Mouse (Mus musculus) limb, embryonic 14.5 days (tissue): ENCODE results near the gene Dnajb14. TPM values are rescaled to one million over a fixed set of nuclear protein-coding genes. Genes with fewer than 3 reads are reported as not detected.

Experiments used
- ATAC-seq: fragments of 200-750 bp; cut with Nextera tagmentation; 2 replicates; pipeline ENCODE4 v1.8.0; 2017; ENCODE audit warnings: low read depth, moderate number of reproducible peaks, moderate TSS enrichment; ENCODE audit not compliant: low FRiP score
- DNase-seq: peaks from one replicate; pipeline ENCODE4 v3.0.0-alpha.2; 2015; ENCODE audit warnings: low spot score
- H3K27ac ChIP-seq: fragments of 300-500 bp; sonication (generic); replicated peaks from 2 replicates; pipeline ENCODE4 v1.5.1; 2014; ENCODE audit warnings: low read depth, mild to moderate bottlenecking, low read length, moderate library complexity, mixed read lengths
- H3K27me3 ChIP-seq: fragments of 300-500 bp; sonication (generic); 2 replicates; pipeline ENCODE4 v1.6.1; 2014; ENCODE audit warnings: low read length, mixed read lengths; ENCODE audit not compliant: control insufficient read depth, insufficient read depth
- H3K36me3 ChIP-seq: fragments of 300-500 bp; sonication (generic); 2 replicates; pipeline ENCODE4 v1.6.1; 2014; ENCODE audit warnings: mild to moderate bottlenecking, low read length, moderate library complexity, mixed read lengths; ENCODE audit not compliant: control insufficient read depth, insufficient read depth
- H3K4me1 ChIP-seq: fragments of 300-500 bp; sonication (generic); 2 replicates; pipeline ENCODE4 v1.6.1; 2014; ENCODE audit warnings: antibody characterized with exemption, low read length, mixed read lengths; ENCODE audit not compliant: control insufficient read depth, insufficient read depth
- H3K4me2 ChIP-seq: fragments of 300-500 bp; sonication (generic); replicated peaks from 2 replicates; pipeline ENCODE4 v1.6.1; 2014; ENCODE audit warnings: low read depth, mild to moderate bottlenecking, low read length, moderate library complexity; ENCODE audit not compliant: severe bottlenecking
- H3K4me3 ChIP-seq: fragments of 300-500 bp; sonication (generic); replicated peaks from 2 replicates; pipeline ENCODE4 v1.5.1; 2014; ENCODE audit warnings: low read length
- H3K9ac ChIP-seq: fragments of 300-500 bp; sonication (generic); 2 replicates; pipeline ENCODE4 v1.6.1; 2014; ENCODE audit warnings: mild to moderate bottlenecking, low read depth, low read length, moderate library complexity; ENCODE audit not compliant: severe bottlenecking
- H3K9me3 ChIP-seq: fragments of 300-500 bp; sonication (generic); 2 replicates; pipeline ENCODE4 v1.6.1; 2016; ENCODE audit warnings: low read length; ENCODE audit not compliant: control insufficient read depth
- POLR2A ChIP-seq: fragments of 200-500 bp; IDR thresholded peaks from 2 replicates; pipeline ENCODE4 v1.8.0; 2012; ENCODE audit warnings: inconsistent platforms, mild to moderate bottlenecking, moderate library complexity, borderline replicate concordance; ENCODE audit not compliant: insufficient read depth, insufficient read length; ENCODE audit errors: extremely low read depth
- WGBS: fragments of 180-500 bp; shearing (Covaris S2); extraction: QIAGEN DNeasy Blood & Tissue Kit; methylation state at CpG from one replicate; pipeline ENCODE4 v1.1.7; 2014; 5-methylcytosine and 5-hydroxymethylcytosine counted together
- polyA plus RNA-seq, 2 experiments: library from polyadenylated mRNA; depleted of rRNA in 1 of 2; stranded (reverse) in 1 of 2; unstranded in 1 of 2; fragments of >200 nt; fragmentation: Nextera tagmentation in 1 of 2; extraction: Ambion mirVana in 1 of 2; gene quantifications; 2 replicates each; pipeline versions ENCODE4 v1.2.1 to v1.2.3; 2012 to 2014

Gene Dnajb14
- polyA plus RNA-seq, 2 experiments: 7.4 to 11.9 TPM

DNA sequence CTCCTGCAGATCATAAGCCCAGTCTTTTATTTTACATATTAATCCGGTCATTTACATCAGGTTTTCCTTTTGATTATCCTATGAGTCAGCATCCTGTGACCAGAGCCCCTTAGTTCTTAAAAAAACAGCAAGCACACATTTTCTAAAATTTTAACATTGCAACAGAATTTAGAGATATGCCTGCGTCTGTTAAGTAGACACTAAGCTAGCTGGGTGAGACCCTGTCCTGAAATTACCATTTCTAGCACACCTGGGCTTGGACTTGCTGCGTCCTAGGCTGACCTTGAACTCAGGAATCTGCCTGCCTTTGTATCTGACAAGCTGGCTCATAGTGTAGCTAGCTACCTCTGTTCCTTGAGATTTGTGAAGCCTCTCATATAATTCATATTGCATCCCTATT, 62.5 kb downstream of the Dnajb14 start:
- Histone ChIP-seq H3K9me3 (no peaks in the 10 kb centered on the region), H3K36me3 (peaks cover 42% of the 10 kb centered on the region), H3K4me3 (no peak overlapping the region), H3K27ac (no peak overlapping the region), H3K27me3 (no peaks in the 10 kb centered on the region), H3K4me2 (no peak overlapping the region), H3K4me1 (no peaks in the 10 kb centered on the region), H3K9ac (no peak overlapping the region)
- DNase-seq (no peak), ATAC-seq (no peak)
- 91% methylated on average over 3 of the region's 3 CpGs for WGBS
- no peak for TF ChIP-seq POLR2A

DNA sequence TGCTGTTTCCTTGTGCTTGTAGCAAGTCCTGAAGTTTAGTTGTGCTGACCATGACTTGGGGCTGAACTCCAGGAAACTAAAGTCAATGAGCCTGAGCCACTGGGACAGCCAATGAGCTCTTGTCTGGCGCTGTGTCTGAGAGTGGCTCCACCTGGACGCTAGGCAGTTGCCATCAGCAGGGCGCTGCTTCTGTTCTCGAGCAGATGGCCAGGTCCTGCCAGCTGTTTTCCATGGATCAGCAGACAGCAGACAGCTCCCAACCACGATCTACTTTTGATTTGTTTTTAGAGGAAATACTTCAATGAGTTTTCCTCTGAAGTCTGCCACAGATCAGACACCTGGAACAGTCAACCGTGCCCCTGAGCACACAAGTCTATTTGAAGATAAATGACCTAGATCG, 65.3 kb downstream of the Dnajb14 start:
- DNase-seq: no peak
- no peak for TF ChIP-seq POLR2A
- H3K4me1 ChIP-seq: no peaks in the 10 kb centered on the region

DNA sequence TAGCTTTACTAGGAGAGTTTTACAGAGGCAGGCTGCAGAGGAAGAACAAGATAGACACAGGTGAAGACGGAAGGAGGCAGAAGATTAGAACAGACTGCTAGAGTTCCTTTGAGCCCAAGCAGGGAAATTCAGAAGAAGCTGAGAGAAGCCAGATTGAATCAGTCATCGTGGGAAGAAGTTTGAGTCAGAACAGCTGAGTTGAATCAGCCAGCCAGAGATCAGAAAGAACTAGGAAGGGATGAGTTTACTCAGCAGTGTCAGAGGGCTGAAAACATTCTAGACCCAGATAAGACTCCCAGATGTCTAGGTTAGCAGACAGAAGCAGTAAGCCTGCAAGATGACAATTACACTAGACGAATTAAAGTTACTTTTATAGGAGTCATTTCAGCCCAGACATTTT, 66.5 kb downstream of the Dnajb14 start:
- no peaks in the 10 kb centered on the region for H3K9me3 ChIP-seq
- no peak for ATAC-seq
- no peak for DNase-seq
- H3K36me3 ChIP-seq: peaks cover 11% of the 10 kb centered on the region
- H3K9ac ChIP-seq: no peak overlapping the region
- no peak overlapping the region for H3K4me2 ChIP-seq
- no peaks in the 10 kb centered on the region for H3K27me3 ChIP-seq
- no peaks in the 10 kb centered on the region for H3K4me1 ChIP-seq
- WGBS: 69% methylated on average over 3 of the region's 3 CpGs
- H3K4me3 ChIP-seq: no peak overlapping the region
- TF ChIP-seq POLR2A: no peak
- no peak overlapping the region for H3K27ac ChIP-seq

More for the DNA sequence above, 65.3 kb downstream of the Dnajb14 start:
- no peaks in the 10 kb centered on the region for H3K9me3 ChIP-seq
- H3K27me3 ChIP-seq: no peaks in the 10 kb centered on the region
- no peak for ATAC-seq
- H3K36me3 ChIP-seq: peaks cover 17% of the 10 kb centered on the region
- no peak overlapping the region for H3K4me3 ChIP-seq
- no peak overlapping the region for H3K9ac ChIP-seq
- H3K4me2 ChIP-seq: no peak overlapping the region
- no peak overlapping the region for H3K27ac ChIP-seq
- 64% methylated on average over 7 of the region's 7 CpGs for WGBS

DNA sequence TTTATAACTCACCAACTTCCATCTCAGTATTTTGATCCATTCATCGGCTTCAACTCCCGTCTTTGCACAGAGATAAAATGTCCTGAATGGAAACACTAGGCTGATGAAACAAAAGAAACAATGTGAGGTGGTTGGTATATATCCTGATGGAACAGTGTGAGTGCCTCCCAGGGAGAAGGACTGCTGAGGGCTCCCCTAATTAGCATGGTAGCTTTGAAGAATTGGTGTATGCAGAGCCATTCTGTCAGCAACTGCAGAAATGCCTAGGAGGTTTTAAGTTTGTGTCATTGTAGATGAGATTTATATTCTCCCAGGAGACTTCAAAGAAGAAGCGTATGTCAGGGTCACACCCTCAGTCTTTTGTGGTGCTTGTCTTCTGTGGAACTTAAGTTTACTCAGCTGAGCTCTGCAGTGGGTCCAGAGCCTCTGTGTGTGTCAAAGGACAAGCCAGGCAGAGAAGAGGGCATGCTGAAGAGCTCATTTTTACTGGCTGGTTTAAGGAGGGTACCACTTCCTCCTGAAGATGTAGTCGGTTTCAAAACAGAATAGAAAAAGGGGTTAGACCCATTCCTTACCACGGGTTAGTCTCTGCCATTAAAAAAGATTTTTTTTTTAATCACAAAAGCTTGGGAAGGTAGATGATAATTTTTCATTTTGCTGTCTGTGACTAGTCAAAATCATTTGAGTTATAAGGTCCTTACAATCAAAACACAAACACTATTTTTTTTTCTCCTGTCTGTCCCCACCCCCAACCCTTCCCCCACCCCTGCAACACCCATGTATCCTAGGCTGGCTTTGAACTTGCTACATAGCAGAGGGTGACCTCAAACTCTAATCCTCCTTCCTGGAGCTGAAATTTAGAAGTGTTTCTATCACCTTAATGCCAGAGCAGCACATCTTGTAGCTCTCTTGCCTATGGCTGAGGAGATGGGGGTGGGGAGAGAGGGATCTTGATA, 68.4 kb downstream of the Dnajb14 start:
- Histone ChIP-seq H3K4me1 (no peaks in the 10 kb centered on the region), H3K4me3 (no peak overlapping the region), H3K27ac (no peak overlapping the region), H3K4me2 (no peak overlapping the region), H3K36me3 (peaks cover 3% of the 10 kb centered on the region; the same call in 1 of the 2 replicates), H3K27me3 (no peaks in the 10 kb centered on the region), H3K9me3 (no peaks in the 10 kb centered on the region), H3K9ac (no peak overlapping the region)
- no peak for DNase-seq
- ATAC-seq: no peak
- no peak for TF ChIP-seq POLR2A
- 44% methylated on average over 5 of the region's 5 CpGs for WGBS

DNA sequence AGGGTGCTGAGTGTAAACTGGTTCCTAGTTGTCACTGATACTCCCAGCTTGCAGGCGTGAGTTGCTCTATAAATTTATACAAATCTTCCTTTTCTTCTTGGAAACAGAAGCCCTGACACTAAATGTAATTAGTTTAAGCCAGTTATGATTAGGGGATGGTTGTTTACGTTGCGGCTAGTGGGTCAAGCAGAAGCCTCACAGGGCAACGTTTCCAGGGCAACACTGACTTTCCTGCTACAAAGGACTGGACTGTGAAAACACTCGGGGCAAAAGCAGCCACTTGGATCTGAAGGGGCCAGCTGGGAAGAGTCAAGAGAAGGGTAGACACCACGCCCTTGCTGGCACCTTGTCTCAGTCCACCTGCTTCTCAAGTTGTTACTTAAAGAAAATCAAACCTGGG, 69.1 kb downstream of the Dnajb14 start:
- Histone ChIP-seq H3K9me3 (no peaks in the 10 kb centered on the region), H3K27me3 (no peaks in the 10 kb centered on the region), H3K4me2 (no peak overlapping the region), H3K4me1 (no peaks in the 10 kb centered on the region), H3K27ac (no peak overlapping the region), H3K9ac (no peak overlapping the region), H3K4me3 (no peak overlapping the region), H3K36me3 (peaks cover 3% of the 10 kb centered on the region; the same call in 1 of the 2 replicates)
- no peak for DNase-seq
- ATAC-seq: no peak
- TF ChIP-seq POLR2A: no peak
- WGBS: 59% methylated on average over 6 of the region's 6 CpGs
